ENCODE assay signal across 9 mouse cellular contexts in genomic region chr12:108270240-108270919, GRCm38 (mm10). TPM values are rescaled to one million over a fixed set of nuclear protein-coding genes. Genes with fewer than 3 reads are reported as not detected.
DNase-seq lines count a peak whose midpoint lies in the region; ATAC-seq and TF ChIP-seq lines count a peak whose summit lies in the region.
"Had no signal": no experiment of that assay in that cellular context is flagged by ENCODE, and none has a peak within 500 bp of the region (broad histone marks: within the 10 kb centered on the region; RNA-seq: fewer than 3 reads in every experiment).

No protein-coding gene starts in this region.

- H3K4me3 ChIP-seq in hindbrain, embryonic 10.5 days, result peak overlapping the region; percentile 91
- H3K4me3 ChIP-seq in hindbrain, embryonic 11.5 days (ENCODE audit: low read depth, low read length), result no peak overlapping the region
- no peak overlapping the region for H3K4me3 ChIP-seq in forebrain, postnatal 0 days (ENCODE audit: low read depth, low read length)
- H3K4me3 ChIP-seq in intestine, embryonic 15.5 days (replicated peaks), result no peak overlapping the region
- 0 out of 2 replicates have a peak overlapping the region, but pooled peaks have one; percentile 10 for H3K4me3 ChIP-seq in neural tube, embryonic 13.5 days

- ATAC-seq in hindbrain, embryonic 11.5 days (ENCODE audit: low FRiP score), result no peak
- ATAC-seq in forebrain, postnatal 0 days, result no peak
- ATAC-seq in intestine, embryonic 15.5 days, result no peak
- ATAC-seq in neural tube, embryonic 13.5 days (ENCODE audit: low read depth), result no peak

- H3K9ac ChIP-seq in hindbrain, embryonic 11.5 days (ENCODE audit: low read depth, low read length), result no peak overlapping the region
- H3K9ac ChIP-seq in forebrain, postnatal 0 days, result peak overlapping the region; percentile 14; the same call in 1 of the 2 replicates
- H3K9ac ChIP-seq in intestine, embryonic 15.5 days, result no peak overlapping the region
- peak overlapping the region; percentile 94 for H3K9ac ChIP-seq in neural tube, embryonic 13.5 days

- H3K9me3 ChIP-seq in hindbrain, embryonic 10.5 days, result no peaks in the 10 kb centered on the region
- H3K9me3 ChIP-seq in hindbrain, embryonic 11.5 days (ENCODE audit: control insufficient read depth, low read length), result no peaks in the 10 kb centered on the region
- no peaks in the 10 kb centered on the region for H3K9me3 ChIP-seq in forebrain, postnatal 0 days (ENCODE audit: low read length)
- H3K9me3 ChIP-seq in intestine, embryonic 15.5 days, result no peaks in the 10 kb centered on the region
- H3K9me3 ChIP-seq in neural tube, embryonic 13.5 days, result no peaks in the 10 kb centered on the region

- no peak overlapping the region for H3K4me2 ChIP-seq in hindbrain, embryonic 11.5 days (replicated peaks; ENCODE audit: low read depth, low read length)
- H3K4me2 ChIP-seq in forebrain, postnatal 0 days (ENCODE audit: low read depth), result peak overlapping the region; percentile 90
- peak overlapping the region; percentile 96 for H3K4me2 ChIP-seq in intestine, embryonic 15.5 days (replicated peaks)
- H3K4me2 ChIP-seq in neural tube, embryonic 13.5 days, result peak overlapping the region; percentile 89

- no peak for TF ChIP-seq CTCF in forebrain, postnatal 0 days (IDR thresholded peaks at IDR 0.05; ENCODE audit: low read depth)

- peaks cover 36% of the 10 kb centered on the region for H3K36me3 ChIP-seq in hindbrain, embryonic 10.5 days
- no peaks in the 10 kb centered on the region for H3K36me3 ChIP-seq in hindbrain, embryonic 11.5 days (ENCODE audit: control insufficient read depth, insufficient read depth, low read length)
- H3K36me3 ChIP-seq in forebrain, postnatal 0 days (ENCODE audit: insufficient read depth), result no peaks in the 10 kb centered on the region
- no peaks in the 10 kb centered on the region for H3K36me3 ChIP-seq in intestine, embryonic 15.5 days
- H3K36me3 ChIP-seq in neural tube, embryonic 13.5 days, result peaks cover 2% of the 10 kb centered on the region; the same call in 1 of the 2 replicates

- DNase-seq in hindbrain, embryonic 10.5 days (ENCODE audit: low spot score), result no peak
- no peak for DNase-seq in hindbrain, embryonic 11.5 days (ENCODE audit: low spot score)
- no peak for DNase-seq in forebrain, postnatal 0 days
- no peak for DNase-seq in gastrocnemius, postnatal 4 days (ENCODE audit: low spot score in 2 of 2)
- DNase-seq in embryo, embryonic 10 days (ENCODE audit: low spot score), result no peak
- no peak for DNase-seq in lung, postnatal 14 days

- peak overlapping the region; percentile 66 for H3K27ac ChIP-seq in hindbrain, embryonic 10.5 days
- H3K27ac ChIP-seq in hindbrain, embryonic 11.5 days (ENCODE audit: low read depth, low read length), result no peak overlapping the region
- no peak overlapping the region for H3K27ac ChIP-seq in forebrain, postnatal 0 days (ENCODE audit: low read depth, low read length)
- peak overlapping the region; percentile 34; the same call in 1 of the 2 replicates for H3K27ac ChIP-seq in intestine, embryonic 15.5 days
- peak overlapping the region; percentile 62; the same call in 1 of the 2 replicates for H3K27ac ChIP-seq in neural tube, embryonic 13.5 days (replicated peaks)

- no peaks in the 10 kb centered on the region for H3K27me3 ChIP-seq in hindbrain, embryonic 10.5 days (ENCODE audit: insufficient read depth, poor library complexity, severe bottlenecking)
- no peaks in the 10 kb centered on the region for H3K27me3 ChIP-seq in hindbrain, embryonic 11.5 days (ENCODE audit: control insufficient read depth, insufficient read depth, low read length)
- no peaks in the 10 kb centered on the region for H3K27me3 ChIP-seq in forebrain, postnatal 0 days (ENCODE audit: insufficient read depth, low read length)
- no peaks in the 10 kb centered on the region for H3K27me3 ChIP-seq in intestine, embryonic 15.5 days (replicated peaks)
- H3K27me3 ChIP-seq in neural tube, embryonic 13.5 days, result no peaks in the 10 kb centered on the region

- 69% methylated on average over 13 of the region's 13 CpGs for WGBS in hindbrain, embryonic 10.5 days
- 66% methylated on average over 13 of the region's 13 CpGs for WGBS in hindbrain, embryonic 11.5 days
- WGBS in forebrain, postnatal 0 days, result 48% methylated on average over 13 of the region's 13 CpGs
- WGBS in intestine, embryonic 15.5 days, result 45% methylated on average over 12 of the region's 13 CpGs
- 66% methylated on average over 13 of the region's 13 CpGs for WGBS in neural tube, embryonic 13.5 days

- peaks cover 97% of the 10 kb centered on the region for H3K4me1 ChIP-seq in hindbrain, embryonic 10.5 days (replicated peaks)
- peaks cover 31% of the 10 kb centered on the region for H3K4me1 ChIP-seq in hindbrain, embryonic 11.5 days (replicated peaks; ENCODE audit: control insufficient read depth, insufficient read depth, low read length)
- H3K4me1 ChIP-seq in forebrain, postnatal 0 days (ENCODE audit: insufficient read depth), result peaks cover 47% of the 10 kb centered on the region
- H3K4me1 ChIP-seq in intestine, embryonic 15.5 days (replicated peaks), result peaks cover 75% of the 10 kb centered on the region
- H3K4me1 ChIP-seq in neural tube, embryonic 13.5 days (replicated peaks), result peaks cover 87% of the 10 kb centered on the region

RNA-seq across cellular contexts. Expression of gene Ccdc85c, which starts 4.8 kb away (rescaled TPM):
- 14.3 and 16.0 TPM in 2 replicates for polyA plus RNA-seq in hindbrain, embryonic 10.5 days (2016; fragmentation: Nextera tagmentation; extraction: Ambion mirVana)
- polyA plus RNA-seq in hindbrain, embryonic 11.5 days (2014; fragmentation: Nextera tagmentation; extraction: Ambion mirVana), result 17.2 and 17.8 TPM in 2 replicates
- total RNA-seq in forebrain, postnatal 0 days (2014; rRNA removed), result 66.1 and 68.0 TPM in 2 replicates
- 15.5 and 16.2 TPM in 2 replicates for polyA plus RNA-seq in forebrain, postnatal 0 days (2015; fragmentation: Nextera tagmentation; extraction: Ambion mirVana)
- 8.7 and 9.3 TPM in 2 replicates for polyA plus RNA-seq in intestine, embryonic 15.5 days (2015; fragmentation: Nextera tagmentation; extraction: Ambion mirVana)
- polyA plus RNA-seq in neural tube, embryonic 13.5 days (2015; fragmentation: Nextera tagmentation; extraction: Ambion mirVana), result 14.5 and 15.8 TPM in 2 replicates
- total RNA-seq in gastrocnemius, postnatal 4 days (2021), result 1 to 10 TPM; 7.3 to 8.4 TPM

RNA-seq across cellular contexts. Expression of gene Hhipl1, which starts 35.7 kb away (rescaled TPM):
- polyA plus RNA-seq in hindbrain, embryonic 10.5 days (2016; fragmentation: Nextera tagmentation; extraction: Ambion mirVana), result 3.0 and 3.2 TPM in 2 replicates
- 1.2 and 1.8 TPM in 2 replicates for polyA plus RNA-seq in hindbrain, embryonic 11.5 days (2014; fragmentation: Nextera tagmentation; extraction: Ambion mirVana)
- total RNA-seq in forebrain, postnatal 0 days (2014; rRNA removed), result 3.9 and 5.2 TPM in 2 replicates
- polyA plus RNA-seq in forebrain, postnatal 0 days (2015; fragmentation: Nextera tagmentation; extraction: Ambion mirVana), result 1.1 and 1.5 TPM in 2 replicates
- polyA plus RNA-seq in intestine, embryonic 15.5 days (2015; fragmentation: Nextera tagmentation; extraction: Ambion mirVana), result 0.55 and 0.69 TPM in 2 replicates
- polyA plus RNA-seq in neural tube, embryonic 13.5 days (2015; fragmentation: Nextera tagmentation; extraction: Ambion mirVana), result 1.6 TPM in 2 replicates
- total RNA-seq in gastrocnemius, postnatal 4 days (2021), result 1 to 10 TPM in 1 of 2 experiments, under 1 TPM in 1; 0.74 to 1.0 TPM
- total RNA-seq: MEL had no signal

Comparison
In these comparisons a context has a peak if more than half of its experiments do, and no peak if none do; other contexts are left out.
1. H3K27ac ChIP-seq: peak in hindbrain, embryonic 10.5 days (single experiment), intestine, embryonic 15.5 days (single experiment) and neural tube, embryonic 13.5 days (single experiment); none in hindbrain, embryonic 11.5 days (single experiment) and forebrain, postnatal 0 days (single experiment).
2. H3K4me3 ChIP-seq: peak in hindbrain, embryonic 10.5 days (single experiment) and neural tube, embryonic 13.5 days (single experiment); none in hindbrain, embryonic 11.5 days (single experiment), forebrain, postnatal 0 days (single experiment) and intestine, embryonic 15.5 days (single experiment).
3. H3K9ac ChIP-seq: peak in forebrain, postnatal 0 days (single experiment) and neural tube, embryonic 13.5 days (single experiment); none in hindbrain, embryonic 11.5 days (single experiment) and intestine, embryonic 15.5 days (single experiment).